Mouse (Mus musculus): Measurements from ENCODE around the gene Dag1.

GRCm38 (mm10) chr9:108290773-108291172 lies 27.0 kb upstream of the Dag1 start:
- no peak for TF ChIP-seq POLR2A (IDR thresholded peaks at IDR 0.05; ENCODE audit: control insufficient read depth, low read depth, low read length)
- no peak for TF ChIP-seq CTCF (IDR thresholded peaks at IDR 0.05; ENCODE audit: control insufficient read depth, insufficient read depth, insufficient replicate concordance, low read depth, low read length)

Data from testis, adult 2 months (tissue).